Mouse (Mus musculus): Measurements from ENCODE around the gene Serbp1.

GRCm38 (mm10) chr6:67220731-67221130 lies 17.2 kb upstream of the Serbp1 start:
- TF ChIP-seq CTCF (IDR thresholded peaks at IDR 0.05; ENCODE audit: extremely low read depth, insufficient read depth, low read length) (no peak), POLR2A (IDR thresholded peaks at IDR 0.05; ENCODE audit: extremely low read depth, insufficient read depth, low read length) (no peak)

Measured in cortical plate, adult 2 months (tissue).